Mouse (Mus musculus) MEL (cell line): ENCODE results near the gene Axl.

Experiments used
- CTCF ChIP-seq, 3 experiments: IDR thresholded peaks in 2 of 3; conservative IDR thresholded peaks in 1 of 3; 2 replicates each; pipeline ENCODE4 v1.5.1; 2011 to 2012; ENCODE audit warnings: low read length in 3 of 3, low read depth in 2 of 3, mild to moderate bottlenecking in 2 of 3, improper control_type of control experiment in 1 of 3, inconsistent platforms in 1 of 3, mixed read lengths in 1 of 3, moderate library complexity in 1 of 3; ENCODE audit not compliant: control insufficient read depth in 1 of 3, insufficient read depth in 1 of 3, poor library complexity in 1 of 3, severe bottlenecking in 1 of 3
- E2F4 ChIP-seq: IDR thresholded peaks from 2 replicates; pipeline ENCODE4 v1.6.1; 2011; ENCODE audit warnings: low read depth, low read length, improper control_type of control experiment, borderline replicate concordance
- MAX ChIP-seq: IDR thresholded peaks from 2 replicates; pipeline ENCODE4 v1.6.1; 2011; ENCODE audit warnings: low read length, improper control_type of control experiment
- POLR2A ChIP-seq, 2 experiments: IDR thresholded peaks; 2 replicates each; pipeline ENCODE4 v1.6.1; 2011 to 2012; ENCODE audit warnings: low read length in 2 of 2, mild to moderate bottlenecking in 2 of 2, control low read depth in 1 of 2, improper control_type of control experiment in 1 of 2, low read depth in 1 of 2, moderate library complexity in 1 of 2; ENCODE audit not compliant: control insufficient read depth in 1 of 2, insufficient read depth in 1 of 2, poor library complexity in 1 of 2
- ZNF384 ChIP-seq: IDR thresholded peaks from 2 replicates; pipeline ENCODE4 v1.6.1; 2012; ENCODE audit warnings: low read depth, mild to moderate bottlenecking, inconsistent platforms, low read length, improper control_type of control experiment

DNA sequence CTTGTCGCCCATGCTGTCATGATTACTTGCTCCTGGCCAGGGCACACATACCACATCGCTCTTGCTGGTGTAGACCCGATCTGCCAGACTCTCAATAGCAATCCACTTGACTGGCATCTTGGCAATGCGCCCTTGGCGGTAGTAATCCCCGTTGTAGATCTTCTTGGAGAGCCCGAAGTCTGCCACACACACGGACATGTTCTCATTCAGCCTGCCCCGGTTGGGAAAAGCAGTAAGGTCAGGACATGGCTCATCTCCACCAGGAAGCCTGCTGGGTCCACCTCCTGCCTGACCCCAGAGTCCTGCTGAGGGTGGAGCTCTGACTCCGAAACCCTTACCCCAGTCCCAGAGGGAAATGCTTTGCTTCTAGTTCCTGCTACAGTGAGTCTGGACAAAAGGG, 27.2 kb downstream of the Axl start:
- no peak for TF ChIP-seq CTCF (IDR thresholded peaks at IDR 0.05 in 2 of 3, conservative IDR thresholded peaks at IDR 0.05 in 1 of 3; ENCODE audit: control insufficient read depth in 1 of 3, insufficient read depth in 1 of 3, low read depth in 2 of 3, low read length in 3 of 3, poor library complexity in 1 of 3, severe bottlenecking in 1 of 3)
- no peak for TF ChIP-seq MAX
- no peak for TF ChIP-seq ZNF384
- no peak for TF ChIP-seq POLR2A (IDR thresholded peaks at IDR 0.05; ENCODE audit: control insufficient read depth in 1 of 2, insufficient read depth in 1 of 2, low read depth in 1 of 2, low read length in 2 of 2, poor library complexity in 1 of 2)
- TF ChIP-seq E2F4 = no peak
